Mouse (Mus musculus): ENCODE results near the gene Arhgap19. TPM values are rescaled to one million over a fixed set of nuclear protein-coding genes. Genes with fewer than 3 reads are reported as not detected.

The Arhgap19 gene
- polyA plus RNA-seq, 1 experiment = 80.1 TPM

DNA sequence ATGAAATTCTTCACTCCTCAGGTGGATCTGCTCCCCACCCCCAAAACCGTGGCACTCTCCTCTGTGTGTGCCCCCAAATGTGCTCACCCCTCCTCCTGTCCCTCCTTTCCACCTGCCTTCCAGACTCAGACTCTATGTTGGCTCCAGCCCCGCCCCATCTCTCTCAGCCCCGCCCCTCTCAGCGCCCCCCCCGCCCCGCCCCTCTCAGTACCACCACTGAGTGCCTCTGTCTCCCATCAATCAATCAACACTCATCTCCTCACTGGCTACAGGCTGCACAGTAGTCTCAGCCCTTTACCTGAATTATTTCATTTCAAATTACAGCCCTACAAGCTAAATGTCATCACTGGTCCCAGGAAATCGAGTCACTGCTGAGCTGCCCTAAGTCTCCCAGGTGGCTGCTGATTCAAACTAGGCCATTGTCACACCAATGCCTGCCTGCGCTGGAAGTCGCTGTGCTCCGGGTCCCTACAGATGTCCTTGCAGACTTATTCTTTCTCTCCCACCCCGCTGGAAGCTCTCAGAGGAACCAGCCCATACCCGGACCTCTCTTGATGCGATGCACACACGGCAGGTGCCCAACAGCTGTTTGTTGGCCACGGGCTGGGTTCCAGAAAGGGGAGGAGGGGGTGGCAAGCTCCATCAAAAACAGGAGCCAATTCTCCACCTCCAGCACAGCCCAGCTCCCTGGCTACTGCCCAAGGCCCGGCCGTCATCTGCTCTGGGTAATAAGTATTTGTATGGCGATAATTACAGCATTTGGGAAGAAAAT is 64.0 kb downstream of the Arhgap19 start:
- Histone ChIP-seq H3K27me3 (ENCODE audit: control insufficient read depth, insufficient read depth, low read length, poor library complexity, severe bottlenecking) (peaks cover 4% of the 10 kb centered on the region), H3K4me3 (ENCODE audit: low read depth, low read length) (no peak overlapping the region), H3K36me3 (ENCODE audit: control insufficient read depth, insufficient read depth, low read length, poor library complexity, severe bottlenecking) (no peaks in the 10 kb centered on the region), H3K27ac (ENCODE audit: insufficient read depth, low read length) (no peak overlapping the region), H3K4me1 (ENCODE audit: control insufficient read depth, insufficient read depth, low read length) (no peaks in the 10 kb centered on the region), H3K9me3 (replicated peaks; ENCODE audit: control insufficient read depth, insufficient read depth, low read length, poor library complexity, severe bottlenecking) (no peaks in the 10 kb centered on the region), H3K9ac (ENCODE audit: low read depth, poor library complexity, severe bottlenecking) (no peak overlapping the region)
- no peak for TF ChIP-seq POLR2A (IDR thresholded peaks at IDR 0.05; ENCODE audit: insufficient read depth, low read length)
- no peak for TF ChIP-seq CTCF (IDR thresholded peaks at IDR 0.05; ENCODE audit: low read depth, low read length)

DNA sequence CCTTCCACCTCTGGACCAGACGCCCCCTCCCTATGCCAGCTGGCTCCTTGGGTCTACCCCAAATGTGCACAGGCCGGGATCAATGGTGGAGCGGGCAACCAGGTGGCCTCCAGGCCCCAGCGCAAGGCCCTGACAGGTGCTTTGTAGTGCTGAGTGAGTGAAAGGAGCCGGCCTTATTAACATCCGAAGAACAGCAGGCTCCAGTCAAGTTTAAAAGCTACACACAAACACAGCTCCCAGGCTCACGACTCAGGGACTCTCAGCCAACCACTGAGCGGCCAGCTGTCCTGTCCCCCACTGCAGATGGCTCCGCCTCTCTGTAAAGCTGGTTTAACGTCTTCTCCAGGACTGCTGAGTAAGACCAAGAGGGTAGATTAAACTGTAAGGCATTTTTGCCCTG is 67.2 kb downstream of the Arhgap19 start:
- H3K36me3 ChIP-seq (ENCODE audit: control insufficient read depth, insufficient read depth, low read length, poor library complexity, severe bottlenecking) = no peaks in the 10 kb centered on the region
- H3K9me3 ChIP-seq (replicated peaks; ENCODE audit: control insufficient read depth, insufficient read depth, low read length, poor library complexity, severe bottlenecking) = no peaks in the 10 kb centered on the region
- no peaks in the 10 kb centered on the region for H3K27me3 ChIP-seq (ENCODE audit: control insufficient read depth, insufficient read depth, low read length, poor library complexity, severe bottlenecking)
- TF ChIP-seq POLR2A (IDR thresholded peaks at IDR 0.05; ENCODE audit: insufficient read depth, low read length) (no peak), CTCF (IDR thresholded peaks at IDR 0.05; ENCODE audit: low read depth, low read length) (no peak), EP300 (IDR thresholded peaks at IDR 0.05; ENCODE audit: insufficient read depth, low read depth, low read length) (no peak)
- H3K4me1 ChIP-seq (ENCODE audit: control insufficient read depth, insufficient read depth, low read length) = no peaks in the 10 kb centered on the region
- no peak overlapping the region for H3K27ac ChIP-seq (ENCODE audit: insufficient read depth, low read length)
- no peak overlapping the region for H3K4me3 ChIP-seq (ENCODE audit: low read depth, low read length)
- H3K9ac ChIP-seq (ENCODE audit: low read depth, poor library complexity, severe bottlenecking) = no peak overlapping the region

GRCm38 (mm10) chr19:41725491-41725890 is 76.4 kb downstream of the Arhgap19 start:
- Histone ChIP-seq H3K9me3 (replicated peaks; ENCODE audit: control insufficient read depth, insufficient read depth, low read length, poor library complexity, severe bottlenecking) (no peaks in the 10 kb centered on the region), H3K4me1 (ENCODE audit: control insufficient read depth, insufficient read depth, low read length) (peaks cover 2% of the 10 kb centered on the region)
- TF ChIP-seq POLR2A (IDR thresholded peaks at IDR 0.05; ENCODE audit: insufficient read depth, low read length) = no peak
- TF ChIP-seq CTCF (IDR thresholded peaks at IDR 0.05; ENCODE audit: low read depth, low read length) = no peak

GRCm38 (mm10) chr19:41724831-41725470 is 76.9 kb downstream of the Arhgap19 start:
- no peak overlapping the region for H3K9ac ChIP-seq (ENCODE audit: low read depth, poor library complexity, severe bottlenecking)
- H3K27me3 ChIP-seq (ENCODE audit: control insufficient read depth, insufficient read depth, low read length, poor library complexity, severe bottlenecking) = no peaks in the 10 kb centered on the region
- H3K36me3 ChIP-seq (ENCODE audit: control insufficient read depth, insufficient read depth, low read length, poor library complexity, severe bottlenecking) = no peaks in the 10 kb centered on the region
- TF ChIP-seq CTCF (IDR thresholded peaks at IDR 0.05; ENCODE audit: low read depth, low read length) = no peak
- TF ChIP-seq EP300 (IDR thresholded peaks at IDR 0.05; ENCODE audit: insufficient read depth, low read depth, low read length) = no peak
- no peak for TF ChIP-seq POLR2A (IDR thresholded peaks at IDR 0.05; ENCODE audit: insufficient read depth, low read length)
- H3K27ac ChIP-seq (ENCODE audit: insufficient read depth, low read length) = no peak overlapping the region
- no peaks in the 10 kb centered on the region for H3K9me3 ChIP-seq (replicated peaks; ENCODE audit: control insufficient read depth, insufficient read depth, low read length, poor library complexity, severe bottlenecking)
- H3K4me3 ChIP-seq (ENCODE audit: low read depth, low read length) = no peak overlapping the region
- peaks cover 2% of the 10 kb centered on the region for H3K4me1 ChIP-seq (ENCODE audit: control insufficient read depth, insufficient read depth, low read length)

More at GRCm38 (mm10) chr19:41725491-41725890, 76.4 kb downstream of the Arhgap19 start:
- Histone ChIP-seq H3K27ac (ENCODE audit: insufficient read depth, low read length) (no peak overlapping the region), H3K4me3 (ENCODE audit: low read depth, low read length) (no peak overlapping the region), H3K9ac (ENCODE audit: low read depth, poor library complexity, severe bottlenecking) (no peak overlapping the region), H3K36me3 (ENCODE audit: control insufficient read depth, insufficient read depth, low read length, poor library complexity, severe bottlenecking) (no peaks in the 10 kb centered on the region), H3K27me3 (ENCODE audit: control insufficient read depth, insufficient read depth, low read length, poor library complexity, severe bottlenecking) (no peaks in the 10 kb centered on the region)

- TF ChIP-seq CTCF (IDR thresholded peaks at IDR 0.05; ENCODE audit: low read depth, low read length) (no peak), POLR2A (IDR thresholded peaks at IDR 0.05; ENCODE audit: insufficient read depth, low read length) (no peak), EP300 (IDR thresholded peaks at IDR 0.05; ENCODE audit: insufficient read depth, low read depth, low read length) (no peak)
- Histone ChIP-seq H3K9me3 (replicated peaks; ENCODE audit: control insufficient read depth, insufficient read depth, low read length, poor library complexity, severe bottlenecking) (no peaks in the 10 kb centered on the region), H3K9ac (ENCODE audit: low read depth, poor library complexity, severe bottlenecking) (no peak overlapping the region), H3K36me3 (ENCODE audit: control insufficient read depth, insufficient read depth, low read length, poor library complexity, severe bottlenecking) (no peaks in the 10 kb centered on the region), H3K27me3 (ENCODE audit: control insufficient read depth, insufficient read depth, low read length, poor library complexity, severe bottlenecking) (no peaks in the 10 kb centered on the region), H3K27ac (ENCODE audit: insufficient read depth, low read length) (no peak overlapping the region), H3K4me3 (ENCODE audit: low read depth, low read length) (no peak overlapping the region), H3K4me1 (ENCODE audit: control insufficient read depth, insufficient read depth, low read length) (peaks cover 2% of the 10 kb centered on the region)
Measured at GRCm38 (mm10) chr19:41723337-41723736, 78.5 kb downstream of the Arhgap19 start.

- H3K9me3 ChIP-seq (replicated peaks; ENCODE audit: control insufficient read depth, insufficient read depth, low read length, poor library complexity, severe bottlenecking) = no peaks in the 10 kb centered on the region
- no peaks in the 10 kb centered on the region for H3K27me3 ChIP-seq (ENCODE audit: control insufficient read depth, insufficient read depth, low read length, poor library complexity, severe bottlenecking)
- no peak overlapping the region for H3K4me3 ChIP-seq (ENCODE audit: low read depth, low read length)
- H3K36me3 ChIP-seq (ENCODE audit: control insufficient read depth, insufficient read depth, low read length, poor library complexity, severe bottlenecking) = no peaks in the 10 kb centered on the region
- no peak overlapping the region for H3K9ac ChIP-seq (ENCODE audit: low read depth, poor library complexity, severe bottlenecking)
- no peaks in the 10 kb centered on the region for H3K4me1 ChIP-seq (ENCODE audit: control insufficient read depth, insufficient read depth, low read length)
- no peak overlapping the region for H3K27ac ChIP-seq (ENCODE audit: insufficient read depth, low read length)
- TF ChIP-seq CTCF (IDR thresholded peaks at IDR 0.05; ENCODE audit: low read depth, low read length) = no peak
- TF ChIP-seq EP300 (IDR thresholded peaks at IDR 0.05; ENCODE audit: insufficient read depth, low read depth, low read length) = no peak
- TF ChIP-seq POLR2A (IDR thresholded peaks at IDR 0.05; ENCODE audit: insufficient read depth, low read length) = no peak
Measured at GRCm38 (mm10) chr19:41719436-41719835, 82.4 kb downstream of the Arhgap19 start.

Other genes with a start within 250 kb of the Arhgap19 start
- 13.8 and 14.0 TPM in 2 replicates for gene Gm340, start 219.7 kb downstream of the Arhgap19 start, polyA plus RNA-seq (2011; ENCODE audit: insufficient read depth, insufficient read length, low read depth, missing spikeins)
- 1.2 and 1.4 TPM in 2 replicates for gene Slit1, start 58.4 kb downstream of the Arhgap19 start, polyA plus RNA-seq (2011; ENCODE audit: insufficient read depth, insufficient read length, low read depth, missing spikeins)
- 2.1 and 2.3 TPM in 2 replicates for gene Frat1, start 27.9 kb upstream of the Arhgap19 start, polyA plus RNA-seq (2011; ENCODE audit: insufficient read depth, insufficient read length, low read depth, missing spikeins)
- gene Frat2, start 46.1 kb upstream of the Arhgap19 start, polyA plus RNA-seq (2011; ENCODE audit: insufficient read depth, insufficient read length, low read depth, missing spikeins) = 7.6 and 10.0 TPM in 2 replicates
- gene Rrp12, start 94.1 kb upstream of the Arhgap19 start, polyA plus RNA-seq (2011; ENCODE audit: insufficient read depth, insufficient read length, low read depth, missing spikeins) = 23.1 and 24.5 TPM in 2 replicates
- gene Pgam1, start 109.9 kb upstream of the Arhgap19 start, polyA plus RNA-seq (2011; ENCODE audit: insufficient read depth, insufficient read length, low read depth, missing spikeins) = 668 and 681 TPM in 2 replicates
- gene Exosc1, start 131.4 kb upstream of the Arhgap19 start, polyA plus RNA-seq (2011; ENCODE audit: insufficient read depth, insufficient read length, low read depth, missing spikeins) = 52.4 and 55.8 TPM in 2 replicates
- 49.7 and 64.4 TPM in 2 replicates for gene Zdhhc16, start 131.4 kb upstream of the Arhgap19 start, polyA plus RNA-seq (2011; ENCODE audit: insufficient read depth, insufficient read length, low read depth, missing spikeins)
- gene Mms19, start 179.1 kb upstream of the Arhgap19 start, polyA plus RNA-seq (2011; ENCODE audit: insufficient read depth, insufficient read length, low read depth, missing spikeins) = 77.9 and 83.9 TPM in 2 replicates
- 11.1 and 13.1 TPM in 2 replicates for gene Ubtd1, start 179.7 kb upstream of the Arhgap19 start, polyA plus RNA-seq (2011; ENCODE audit: insufficient read depth, insufficient read length, low read depth, missing spikeins)
- gene Ankrd2, start 234.0 kb upstream of the Arhgap19 start, polyA plus RNA-seq (2011; ENCODE audit: insufficient read depth, insufficient read length, low read depth, missing spikeins) = not detected in 2 replicates
- 0.91 and 1.2 TPM in 2 replicates for gene Hoga1, start 243.6 kb upstream of the Arhgap19 start, polyA plus RNA-seq (2011; ENCODE audit: insufficient read depth, insufficient read length, low read depth, missing spikeins)